Mouse (Mus musculus) ES-Bruce4 (cell line): Measurements from ENCODE around the gene Dynlt1f. TPM values are rescaled to one million over a fixed set of nuclear protein-coding genes. Genes with fewer than 3 reads are reported as not detected.
"Not testable (repeated sequence)": the region's sequence is repeated elsewhere in the genome, so short reads cannot be mapped to it uniquely, and the experiment has no call there.

Experiments used
- H3K27ac ChIP-seq: 2 replicates; pipeline ENCODE4 v1.5.1; 2012; ENCODE audit warnings: low read length, inconsistent platforms; ENCODE audit not compliant: insufficient read depth
- H3K27me3 ChIP-seq: 2 replicates; pipeline ENCODE4 v1.6.1; 2012; ENCODE audit warnings: mild to moderate bottlenecking, low read length, inconsistent platforms; ENCODE audit not compliant: control insufficient read depth, poor library complexity, insufficient read depth, severe bottlenecking
- H3K36me3 ChIP-seq: 2 replicates; pipeline ENCODE4 v1.6.1; 2012; ENCODE audit warnings: inconsistent platforms, mild to moderate bottlenecking, low read length, moderate library complexity; ENCODE audit not compliant: control insufficient read depth, poor library complexity, insufficient read depth, severe bottlenecking
- H3K4me1 ChIP-seq: one replicate; pipeline ENCODE4 v1.8.1; 2011; ENCODE audit warnings: low read length; ENCODE audit not compliant: control insufficient read depth, insufficient read depth
- H3K4me3 ChIP-seq: 2 replicates; pipeline ENCODE4 v1.5.1; 2011; ENCODE audit warnings: low read depth, mild to moderate bottlenecking, low read length
- H3K9ac ChIP-seq: 2 replicates; pipeline ENCODE4 v1.6.1; 2012; ENCODE audit warnings: low read depth, mild to moderate bottlenecking, inconsistent platforms; ENCODE audit not compliant: poor library complexity, severe bottlenecking
- H3K9me3 ChIP-seq: replicated peaks from 2 replicates; pipeline ENCODE4 v1.6.1; 2012; ENCODE audit warnings: mild to moderate bottlenecking, low read length, inconsistent platforms; ENCODE audit not compliant: control insufficient read depth, poor library complexity, insufficient read depth, severe bottlenecking
- CTCF ChIP-seq: IDR thresholded peaks from one replicate; pipeline ENCODE4 v1.8.1; 2011; ENCODE audit warnings: low read depth, low read length
- polyA plus RNA-seq: library from polyadenylated mRNA; stranded (reverse); fragments of >200 nt; gene quantifications from 2 replicates; pipeline ENCODE4 v1.2.4, GENCODE M21; 2011; ENCODE audit warnings: low read depth; ENCODE audit not compliant: missing spikeins, insufficient read depth, insufficient read length

Dynlt1f gene
- 151 and 168 TPM in 2 replicates for polyA plus RNA-seq

GRCm38 (mm10) chr17:6655567-6656281, at the start of gene Dynlt1f:
Gene Dynlt1f (minus strand): TSS chr17:6655900.
- H3K27me3 ChIP-seq, H3K9me3 ChIP-seq, H3K36me3 ChIP-seq, H3K4me1 ChIP-seq: not testable (repeated sequence)
- Histone ChIP-seq H3K9ac (peak within 1 kb of the TSS; percentile 28; the same call in 1 of the 2 replicates), H3K27ac (peak within 1 kb of the TSS; percentile 72), H3K4me3 (peak within 1 kb of the TSS; percentile 91)

- H3K27me3 ChIP-seq, H3K36me3 ChIP-seq, H3K9ac ChIP-seq, H3K27ac ChIP-seq, H3K9me3 ChIP-seq, H3K4me3 ChIP-seq, H3K4me1 ChIP-seq: not testable (repeated sequence)
Measured at GRCm38 (mm10) chr17:6703381-6704270, 47.9 kb upstream of the Dynlt1f start.

GRCm38 (mm10) chr17:6702625-6703221, 47.0 kb upstream of the Dynlt1f start:
- H3K4me1 ChIP-seq, H3K9me3 ChIP-seq, H3K4me3 ChIP-seq, H3K27me3 ChIP-seq, H3K36me3 ChIP-seq, H3K27ac ChIP-seq, H3K9ac ChIP-seq: not testable (repeated sequence)

- H3K9ac ChIP-seq, H3K36me3 ChIP-seq, H3K27me3 ChIP-seq, H3K9me3 ChIP-seq, H3K4me1 ChIP-seq, H3K27ac ChIP-seq, H3K4me3 ChIP-seq: not testable (repeated sequence)
Measured at GRCm38 (mm10) chr17:6700077-6700476, 44.4 kb upstream of the Dynlt1f start.

GRCm38 (mm10) chr17:6699502-6699901, 43.8 kb upstream of the Dynlt1f start:
- H3K36me3 ChIP-seq, H3K4me1 ChIP-seq, H3K9ac ChIP-seq, H3K27ac ChIP-seq, H3K27me3 ChIP-seq, H3K4me3 ChIP-seq, H3K9me3 ChIP-seq: not testable (repeated sequence)

- H3K36me3 ChIP-seq, H3K9me3 ChIP-seq, H3K4me1 ChIP-seq, H3K27ac ChIP-seq, H3K9ac ChIP-seq, H3K27me3 ChIP-seq, H3K4me3 ChIP-seq: not testable (repeated sequence)
- peak; percentile 18 for TF ChIP-seq CTCF
Measured at GRCm38 (mm10) chr17:6697224-6697775, 41.6 kb upstream of the Dynlt1f start.

GRCm38 (mm10) chr17:6696521-6696920, 40.8 kb upstream of the Dynlt1f start:
- H3K27ac ChIP-seq, H3K9ac ChIP-seq, H3K4me1 ChIP-seq: not testable (repeated sequence)

GRCm38 (mm10) chr17:6695712-6696111, 40.0 kb upstream of the Dynlt1f start:
- not testable (repeated sequence) for H3K36me3 ChIP-seq, H3K27me3 ChIP-seq, H3K27ac ChIP-seq, H3K4me3 ChIP-seq, H3K9me3 ChIP-seq, H3K9ac ChIP-seq, H3K4me1 ChIP-seq

More at GRCm38 (mm10) chr17:6696521-6696920, 40.8 kb upstream of the Dynlt1f start:
- not testable (repeated sequence) for H3K36me3 ChIP-seq, H3K9me3 ChIP-seq, H3K4me3 ChIP-seq, H3K27me3 ChIP-seq

- not testable (repeated sequence) for H3K36me3 ChIP-seq, H3K9me3 ChIP-seq, H3K4me1 ChIP-seq, H3K27me3 ChIP-seq, H3K27ac ChIP-seq, H3K4me3 ChIP-seq, H3K9ac ChIP-seq
Measured at GRCm38 (mm10) chr17:6691596-6691995, 35.9 kb upstream of the Dynlt1f start.
